8 mouse cellular contexts compared by ENCODE assay signal in the genomic region with DNA sequence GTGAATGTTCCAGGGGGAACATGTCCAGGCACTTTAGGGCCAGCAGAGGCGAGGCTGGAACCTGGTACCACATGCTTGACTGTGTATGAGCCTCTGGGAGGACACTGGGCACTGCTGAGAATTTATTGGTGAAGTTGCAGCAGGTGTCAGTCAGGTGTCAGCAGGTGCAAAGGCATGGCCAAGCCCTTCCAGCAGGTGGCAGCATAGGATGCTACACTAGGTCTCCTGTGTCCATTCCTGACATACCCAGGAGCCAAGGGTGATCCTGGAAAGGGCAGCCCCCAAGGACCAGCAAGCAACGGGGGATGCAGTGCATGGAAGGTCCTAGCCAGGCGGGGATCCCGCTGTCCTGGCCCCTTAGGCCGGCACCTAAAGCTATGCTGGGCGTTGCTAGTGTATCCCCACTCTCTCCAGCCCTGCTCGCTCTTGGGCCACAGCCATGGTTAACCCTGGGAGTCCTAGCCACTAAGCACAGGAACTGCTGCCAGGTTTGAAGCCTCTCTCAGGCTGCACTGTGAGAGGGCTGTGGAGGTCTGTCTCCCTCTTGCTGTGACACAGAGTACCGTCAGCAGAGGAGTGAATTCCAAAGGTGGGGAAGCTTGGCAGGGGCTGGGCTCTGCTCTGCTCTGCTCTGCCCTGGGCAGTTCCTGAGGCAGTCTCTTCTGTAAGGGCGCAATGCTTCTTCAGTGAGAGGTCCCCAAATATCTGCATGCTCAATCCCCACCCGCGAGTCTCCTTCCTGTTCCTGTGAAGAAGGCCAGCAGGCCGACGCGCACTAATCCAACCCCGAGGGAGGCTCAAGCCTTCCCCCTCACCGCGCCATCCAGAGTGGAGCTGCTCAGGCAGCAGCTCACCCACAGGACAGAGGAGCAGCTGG. TPM values are rescaled to one million over a fixed set of nuclear protein-coding genes. Genes with fewer than 3 reads are reported as not detected.
DNase-seq lines count a peak whose midpoint lies in the region; ATAC-seq lines count a peak whose summit lies in the region.

No protein-coding gene starts in this region.

- H3K36me3 ChIP-seq in hindbrain, embryonic 13.5 days: peaks cover 81% of the 10 kb centered on the region
- H3K36me3 ChIP-seq in liver, embryonic 16.5 days (ENCODE audit: control insufficient read depth, insufficient read depth): peaks cover 6% of the 10 kb centered on the region; the same call in 1 of the 2 replicates

- H3K27me3 ChIP-seq in hindbrain, embryonic 13.5 days: no peaks in the 10 kb centered on the region
- no peaks in the 10 kb centered on the region for H3K27me3 ChIP-seq in liver, embryonic 16.5 days (ENCODE audit: control insufficient read depth, insufficient read depth, low read depth, low read length)

- no peak overlapping the region for H3K4me2 ChIP-seq in hindbrain, embryonic 13.5 days
- no peak overlapping the region for H3K4me2 ChIP-seq in liver, embryonic 16.5 days (ENCODE audit: low read depth, low read length)

- ATAC-seq in hindbrain, embryonic 13.5 days (ENCODE audit: low FRiP score): peak; percentile 23; the same call in 1 of the 2 replicates
- peak; percentile 9; the same call in 1 of the 2 replicates for ATAC-seq in liver, embryonic 16.5 days (ENCODE audit: low read depth)

- peak overlapping the region; percentile 49; the same call in 1 of the 2 replicates for H3K9ac ChIP-seq in hindbrain, embryonic 13.5 days
- no peak overlapping the region for H3K9ac ChIP-seq in liver, embryonic 16.5 days (ENCODE audit: low read depth, low read length)

- H3K4me3 ChIP-seq in hindbrain, embryonic 13.5 days: no peak overlapping the region
- no peak overlapping the region for H3K4me3 ChIP-seq in liver, embryonic 16.5 days (ENCODE audit: low read depth, low read length)

- 74% methylated on average over 17 of the region's 17 CpGs for WGBS in hindbrain, embryonic 13.5 days
- WGBS in liver, embryonic 16.5 days (ENCODE audit: insufficient replicate concordance): 73% methylated on average over 17 of the region's 17 CpGs

- DNase-seq in left cerebral cortex, adult 18-20 months (ENCODE audit: low spot score in 2 of 2): peak; percentile 52 to 63
- DNase-seq in left cerebral cortex, adult 11 months (ENCODE audit: low spot score): no peak
- peak; percentile 58 for DNase-seq in MN1 (ENCODE audit: low spot score)
- peak; percentile 91 to 94 for DNase-seq in cerebellum, postnatal 36 days
- peak; percentile 65 for DNase-seq in retina, embryonic 14.5 days (ENCODE audit: low spot score)
- DNase-seq in left cerebral cortex, adult 8-10 months (ENCODE audit: low spot score in 2 of 2): no peak

- peaks cover 35% of the 10 kb centered on the region for H3K4me1 ChIP-seq in hindbrain, embryonic 13.5 days (replicated peaks)
- no peaks in the 10 kb centered on the region for H3K4me1 ChIP-seq in liver, embryonic 16.5 days (ENCODE audit: control insufficient read depth, low read depth, low read length)

- H3K27ac ChIP-seq in hindbrain, embryonic 13.5 days: peak overlapping the region; percentile 64
- H3K27ac ChIP-seq in liver, embryonic 16.5 days (ENCODE audit: low read length): no peak overlapping the region

- H3K9me3 ChIP-seq in hindbrain, embryonic 13.5 days: no peaks in the 10 kb centered on the region
- H3K9me3 ChIP-seq in liver, embryonic 16.5 days (replicated peaks; ENCODE audit: control insufficient read depth, low read length): no peaks in the 10 kb centered on the region

RNA-seq across cellular contexts. Expression of a gene that starts 13.8 kb away (rescaled TPM):
- total RNA-seq in left cerebral cortex, adult 18-20 months (2021): 10 to 100 TPM; 61.0 to 64.6 TPM
- 36.3 and 41.2 TPM in 2 replicates for polyA plus RNA-seq in hindbrain, embryonic 13.5 days (2015; fragmentation: Nextera tagmentation; extraction: Ambion mirVana)
- 5.4 and 6.5 TPM in 2 replicates for polyA plus RNA-seq in liver, embryonic 16.5 days (2015; fragmentation: Nextera tagmentation; extraction: Ambion mirVana)
- total RNA-seq in left cerebral cortex, adult 8-10 months (2022): 10 to 100 TPM; 65.4 to 71.4 (median 69.0) TPM

RNA-seq across cellular contexts. Expression of a gene that starts 21.7 kb away (rescaled TPM):
- 10 to 100 TPM; 23.8 to 24.9 TPM for total RNA-seq in left cerebral cortex, adult 18-20 months (2021)
- polyA plus RNA-seq in hindbrain, embryonic 13.5 days (2015; fragmentation: Nextera tagmentation; extraction: Ambion mirVana): 17.1 and 18.1 TPM in 2 replicates
- 7.3 and 8.8 TPM in 2 replicates for polyA plus RNA-seq in liver, embryonic 16.5 days (2015; fragmentation: Nextera tagmentation; extraction: Ambion mirVana)
- total RNA-seq in left cerebral cortex, adult 8-10 months (2022): 10 to 100 TPM; 21.6 to 25.5 (median 23.3) TPM

RNA-seq across cellular contexts. Expression of a gene that starts 50.0 kb away (rescaled TPM):
- total RNA-seq in left cerebral cortex, adult 18-20 months (2021): 10 to 100 TPM; 30.5 to 31.8 TPM
- polyA plus RNA-seq in hindbrain, embryonic 13.5 days (2015; fragmentation: Nextera tagmentation; extraction: Ambion mirVana): 27.6 and 28.3 TPM in 2 replicates
- 10.7 and 11.3 TPM in 2 replicates for polyA plus RNA-seq in liver, embryonic 16.5 days (2015; fragmentation: Nextera tagmentation; extraction: Ambion mirVana)
- 10 to 100 TPM; 31.9 to 33.7 (median 32.4) TPM for total RNA-seq in left cerebral cortex, adult 8-10 months (2022)

Comparison
In these comparisons a context has a peak if more than half of its experiments do, and no peak if none do; other contexts are left out.
1. DNase-seq: peak in left cerebral cortex, adult 18-20 months (2 of 2), MN1 (single experiment), cerebellum, postnatal 36 days (2 of 2) and retina, embryonic 14.5 days (single experiment); none in left cerebral cortex, adult 11 months (single experiment) and left cerebral cortex, adult 8-10 months (0 of 2).